Mouse (Mus musculus) lung, postnatal 0 days (tissue): ENCODE measurements around the gene Lsm2. TPM values are rescaled to one million over a fixed set of nuclear protein-coding genes. Genes with fewer than 3 reads are reported as not detected.
A peak's percentile ranks its signal among the peaks of the same experiment; 100 is the strongest.
"Not testable (repeated sequence)": the region's sequence is repeated elsewhere in the genome, so short reads cannot be mapped to it uniquely, and the experiment has no call there.

ENCODE experiments used
- ATAC-seq: fragments of 200-750 bp; cut with Nextera tagmentation; 2 replicates; pipeline ENCODE4 v1.8.0; 2017; ENCODE audit warnings: moderate library complexity
- DNase-seq: peaks from one replicate; pipeline ENCODE4 v3.0.0-alpha.2; 2016; ENCODE audit warnings: low spot score
- H3K27ac ChIP-seq: fragments of 300-500 bp; sonication (generic); 2 replicates; pipeline ENCODE4 v1.5.1; 2014; ENCODE audit warnings: antibody characterized with exemption, mild to moderate bottlenecking, low read length, mixed read lengths
- H3K27me3 ChIP-seq: fragments of 300-500 bp; sonication (generic); replicated peaks from 2 replicates; pipeline ENCODE4 v1.6.1; 2014; ENCODE audit warnings: low read length, mixed read lengths; ENCODE audit not compliant: insufficient read depth
- H3K36me3 ChIP-seq: fragments of 300-500 bp; sonication (generic); 2 replicates; pipeline ENCODE4 v1.6.1; 2014; ENCODE audit warnings: low read length, mixed read lengths; ENCODE audit not compliant: insufficient read depth
- H3K4me1 ChIP-seq: fragments of 300-500 bp; sonication (generic); 2 replicates; pipeline ENCODE4 v1.6.1; 2014; ENCODE audit warnings: antibody characterized with exemption, low read depth, low read length, mixed read lengths; ENCODE audit not compliant: insufficient read depth
- H3K4me2 ChIP-seq: fragments of 300-500 bp; sonication (generic); replicated peaks from 2 replicates; pipeline ENCODE4 v1.6.1; 2014; ENCODE audit warnings: low read depth, mild to moderate bottlenecking, low read length, moderate library complexity, mixed read lengths
- H3K4me3 ChIP-seq: fragments of 300-500 bp; sonication (generic); 2 replicates; pipeline ENCODE4 v1.5.1; 2014; ENCODE audit warnings: low read depth, low read length
- H3K9ac ChIP-seq: fragments of 300-500 bp; sonication (generic); replicated peaks from 2 replicates; pipeline ENCODE4 v1.6.1; 2014; ENCODE audit warnings: low read depth, mild to moderate bottlenecking
- H3K9me3 ChIP-seq: fragments of 300-500 bp; sonication (generic); 2 replicates; pipeline ENCODE4 v1.6.1; 2016; ENCODE audit warnings: low read length, mixed read lengths
- CTCF ChIP-seq: IDR thresholded peaks from 2 replicates; pipeline ENCODE4 v1.5.1; 2016; ENCODE audit warnings: antibody characterized with exemption, mild to moderate bottlenecking
- EP300 ChIP-seq: IDR thresholded peaks from 2 replicates; pipeline ENCODE4 v1.6.1; 2016; ENCODE audit warnings: antibody characterized with exemption, mild to moderate bottlenecking, control low read depth
- WGBS: fragments of 180-500 bp; shearing (Covaris S2); extraction: QIAGEN DNeasy Blood & Tissue Kit; methylation state at CpG from one replicate; pipeline ENCODE4 v1.1.7; 2014; 5-methylcytosine and 5-hydroxymethylcytosine counted together
- polyA plus RNA-seq: library from polyadenylated mRNA; unstranded; fragments of >200 nt; fragmentation: Nextera tagmentation; extraction: Ambion mirVana; gene quantifications from 2 replicates; pipeline ENCODE4 v1.2.1, GENCODE M21; 2015

Gene Lsm2
- polyA plus RNA-seq, 1 experiment from 2014 or later, result 55.4 TPM

DNA sequence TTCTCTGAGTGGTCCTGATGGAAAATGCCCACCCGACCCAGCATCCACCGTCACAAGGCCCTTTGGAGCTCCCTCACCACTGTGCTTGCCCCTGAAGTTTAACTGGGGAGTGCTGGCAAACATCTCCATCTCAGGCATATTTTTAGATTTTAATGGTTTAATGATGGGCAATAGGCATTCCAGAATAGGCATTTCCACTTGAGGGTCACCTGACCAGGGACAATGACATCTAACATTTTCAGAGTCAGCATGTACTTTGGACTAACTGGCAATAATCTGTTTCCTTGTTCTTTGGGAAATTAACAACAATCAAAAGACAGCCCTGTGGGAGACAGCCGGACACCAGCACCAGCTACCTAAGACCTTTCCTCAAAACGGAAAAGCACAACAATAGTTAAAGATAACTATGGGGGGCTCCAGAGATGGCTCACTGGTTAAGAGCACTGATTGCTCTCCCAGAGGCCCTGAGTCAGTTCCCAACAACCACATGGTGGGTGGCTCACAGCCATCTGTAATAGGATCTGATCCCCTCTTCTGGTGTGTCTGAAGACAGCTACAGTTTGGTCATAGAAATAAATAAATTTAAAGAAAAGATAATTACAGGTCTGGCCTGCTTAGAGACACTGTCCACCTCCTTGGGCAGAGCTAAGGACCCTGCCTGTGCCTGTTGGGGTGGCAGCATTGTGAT, 38.4 kb upstream of the Lsm2 start:
- Histone ChIP-seq H3K4me3 (no peak overlapping the region), H3K27me3 (no peaks in the 10 kb centered on the region), H3K9ac (no peak overlapping the region), H3K27ac (no peak overlapping the region), H3K4me2 (no peak overlapping the region), H3K36me3 (no peaks in the 10 kb centered on the region), H3K4me1 (no peaks in the 10 kb centered on the region), H3K9me3 (no peaks in the 10 kb centered on the region)
- ATAC-seq, result no peak
- WGBS, result 88% methylated on average over 4 of the region's 4 CpGs
- DNase-seq, result no peak
- TF ChIP-seq EP300, result no peak
- no peak for TF ChIP-seq CTCF

DNA sequence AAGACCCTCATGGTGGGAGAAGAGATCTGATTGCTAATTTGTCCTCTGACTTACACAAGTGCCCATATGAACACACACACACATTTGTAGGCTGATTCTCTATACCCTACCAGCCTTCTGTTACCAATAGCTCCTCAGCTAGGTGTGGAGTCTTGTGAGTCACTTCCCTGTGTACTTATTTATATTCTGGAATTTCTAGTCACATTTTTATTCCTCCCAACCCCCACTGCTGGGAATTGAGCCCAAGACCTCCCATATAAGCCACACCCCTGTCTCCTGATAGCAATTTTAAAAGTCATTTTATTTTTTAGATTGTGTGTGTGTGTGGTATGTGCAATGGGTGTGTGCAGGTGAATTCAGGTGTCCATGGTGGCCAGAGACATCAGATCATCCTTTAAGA, 37.3 kb upstream of the Lsm2 start:
- TF ChIP-seq EP300, result no peak
- TF ChIP-seq CTCF, result no peak
- Histone ChIP-seq H3K9me3 (no peaks in the 10 kb centered on the region), H3K4me3 (no peak overlapping the region), H3K36me3 (no peaks in the 10 kb centered on the region), H3K4me2 (no peak overlapping the region), H3K9ac (no peak overlapping the region), H3K4me1 (no peaks in the 10 kb centered on the region), H3K27ac (no peak overlapping the region), H3K27me3 (no peaks in the 10 kb centered on the region)
- peak; percentile 51 for DNase-seq
- peak; percentile 44 for ATAC-seq

- Histone ChIP-seq H3K9ac (no peak overlapping the region), H3K9me3 (no peaks in the 10 kb centered on the region), H3K4me2 (no peak overlapping the region), H3K4me3 (no peak overlapping the region), H3K27me3 (no peaks in the 10 kb centered on the region), H3K27ac (no peak overlapping the region), H3K4me1 (peaks cover 5% of the 10 kb centered on the region; the same call in 1 of the 2 replicates), H3K36me3 (no peaks in the 10 kb centered on the region)
- ATAC-seq (no peak), DNase-seq (no peak)
- 87% methylated on average over 5 of the region's 5 CpGs for WGBS
- no peak for TF ChIP-seq CTCF
- no peak for TF ChIP-seq EP300
These were observed 35.0 kb upstream of the Lsm2 start for GRCm38 (mm10) chr17:34946486-34947140.

DNA sequence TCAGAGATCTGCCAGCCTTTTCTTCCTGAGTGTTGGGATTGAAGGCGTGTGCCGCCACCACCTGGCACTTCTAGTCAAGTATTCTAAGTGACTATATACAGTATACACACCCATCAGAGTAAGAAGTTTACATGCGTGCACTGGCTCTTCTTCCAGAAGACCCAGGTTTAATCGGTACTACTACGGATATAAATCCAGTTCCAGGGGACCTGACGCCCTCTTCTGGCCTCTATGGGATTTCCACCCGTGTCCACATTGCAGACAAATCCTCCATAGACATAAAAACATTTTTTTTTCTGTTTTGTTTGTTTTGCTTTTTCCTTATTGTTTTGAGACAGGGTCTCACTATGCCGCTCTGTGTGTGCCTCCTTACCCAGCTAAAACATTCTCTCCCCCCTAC, 34.1 kb upstream of the Lsm2 start:
- Histone ChIP-seq H3K27me3 (no peaks in the 10 kb centered on the region), H3K9me3 (no peaks in the 10 kb centered on the region), H3K4me1 (peaks cover 6% of the 10 kb centered on the region; the same call in 1 of the 2 replicates), H3K4me2 (no peak overlapping the region), H3K9ac (no peak overlapping the region), H3K4me3 (no peak overlapping the region), H3K27ac (no peak overlapping the region), H3K36me3 (no peaks in the 10 kb centered on the region)
- WGBS, result 17% methylated on average over 8 of the region's 8 CpGs
- DNase-seq (peak; percentile 64), ATAC-seq (peak; percentile 20; the same call in 1 of the 2 replicates)
- TF ChIP-seq EP300 (no peak), CTCF (peak; percentile 69)

- H3K9ac ChIP-seq, H3K4me1 ChIP-seq: not testable (repeated sequence)
These were observed 32.7 kb upstream of the Lsm2 start for GRCm38 (mm10) chr17:34948721-34949552.

DNA sequence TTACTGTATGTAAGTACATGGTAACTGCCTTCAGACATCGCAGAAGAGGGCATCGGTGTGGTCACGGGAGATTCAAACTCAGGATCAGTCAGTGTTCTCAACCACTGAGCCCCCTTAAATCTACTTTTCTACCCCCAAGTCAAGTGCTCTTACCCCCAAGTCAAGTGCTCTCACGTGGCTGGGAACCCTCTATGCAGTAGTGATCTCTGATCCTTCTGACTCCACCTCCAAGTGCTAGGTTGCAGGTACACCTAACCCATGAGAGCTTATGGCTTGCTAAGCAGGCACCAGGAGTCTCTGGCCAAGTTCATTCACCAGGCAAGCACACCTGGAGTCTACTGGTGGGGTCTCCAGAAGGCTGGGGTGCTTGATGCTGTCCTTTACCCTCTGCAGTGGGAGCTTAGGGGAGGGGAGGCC, 32.1 kb upstream of the Lsm2 start:
- no peaks in the 10 kb centered on the region for H3K27me3 ChIP-seq
- 38% methylated on average over 4 of the region's 4 CpGs for WGBS
- H3K9me3 ChIP-seq, result no peaks in the 10 kb centered on the region
- no peak overlapping the region for H3K27ac ChIP-seq
- TF ChIP-seq EP300 (no peak), CTCF (no peak)
- H3K4me3 ChIP-seq, result no peak overlapping the region
- H3K36me3 ChIP-seq, result no peaks in the 10 kb centered on the region
- no peak overlapping the region for H3K9ac ChIP-seq
- peaks cover 6% of the 10 kb centered on the region; the same call in 1 of the 2 replicates for H3K4me1 ChIP-seq
- DNase-seq (no peak), ATAC-seq (no peak)
- H3K4me2 ChIP-seq, result no peak overlapping the region

More at GRCm38 (mm10) chr17:34948721-34949552, 32.7 kb upstream of the Lsm2 start:
- WGBS, result 61% methylated on average over 8 of the region's 9 CpGs
- DNase-seq, H3K4me3 ChIP-seq, H3K9me3 ChIP-seq, H3K27ac ChIP-seq, H3K4me2 ChIP-seq, H3K36me3 ChIP-seq, H3K27me3 ChIP-seq, ATAC-seq: not testable (repeated sequence)
